Mouse (Mus musculus) brain, adult 2 months (tissue): ENCODE results near the gene Grik5.

Experiments
- DNase-seq: peaks from one replicate; pipeline ENCODE4 v3.0.0; 2011; ENCODE audit warnings: low read depth, low spot score

Gene Grik5

GRCm38 (mm10) chr7:25031528-25031927, 40.6 kb downstream of the Grik5 start:
- DNase-seq = no peak

GRCm38 (mm10) chr7:25030032-25030753, 42.0 kb downstream of the Grik5 start:
- DNase-seq = peak; percentile 91

- DNase-seq = peak; percentile 60
Measured at GRCm38 (mm10) chr7:25026452-25026851, 45.7 kb downstream of the Grik5 start.

- DNase-seq = no peak
Measured at GRCm38 (mm10) chr7:25025855-25026439, 46.2 kb downstream of the Grik5 start.

- DNase-seq = no peak
Measured at GRCm38 (mm10) chr7:25011592-25011991, 60.6 kb downstream of the Grik5 start.

- DNase-seq = peak; percentile 85
Measured at GRCm38 (mm10) chr7:25010090-25010913, 61.8 kb downstream of the Grik5 start.

GRCm38 (mm10) chr7:25009099-25009700, 62.9 kb downstream of the Grik5 start:
- DNase-seq = peak; percentile 89

- DNase-seq = peak; percentile 86
Measured at GRCm38 (mm10) chr7:25008635-25009034, 63.5 kb downstream of the Grik5 start.

GRCm38 (mm10) chr7:25007609-25008374, 64.4 kb downstream of the Grik5 start:
- DNase-seq = peak; percentile 96

- peak; percentile 88 for DNase-seq
Measured at GRCm38 (mm10) chr7:25006586-25007364, 65.4 kb downstream of the Grik5 start.

GRCm38 (mm10) chr7:25006171-25006570, 66.0 kb downstream of the Grik5 start:
- no peak for DNase-seq

GRCm38 (mm10) chr7:25005421-25006065, 66.6 kb downstream of the Grik5 start, which contains the start of gene Atp1a3:
Atp1a3 (minus strand) TSS chr7:25005958.
- peak; percentile 97 for DNase-seq

- DNase-seq = peak; percentile 78
Measured at GRCm38 (mm10) chr7:25004806-25005205, 67.3 kb downstream of the Grik5 start.

GRCm38 (mm10) chr7:25003820-25004388, 68.2 kb downstream of the Grik5 start:
- DNase-seq = peak; percentile 67

- peak; percentile 49 for DNase-seq
Measured at GRCm38 (mm10) chr7:25003291-25003690, 68.9 kb downstream of the Grik5 start.

GRCm38 (mm10) chr7:25000711-25001110, 71.4 kb downstream of the Grik5 start:
- no peak for DNase-seq

GRCm38 (mm10) chr7:25000211-25000610, 71.9 kb downstream of the Grik5 start:
- DNase-seq = no peak

GRCm38 (mm10) chr7:24993081-24993480, 79.1 kb downstream of the Grik5 start:
- peak; percentile 93 for DNase-seq

- DNase-seq = no peak
Measured at GRCm38 (mm10) chr7:24990478-24990877, 81.7 kb downstream of the Grik5 start.
